Mouse (Mus musculus): Measurements from ENCODE around the gene Prrt1. TPM values are rescaled to one million over a fixed set of nuclear protein-coding genes. Genes with fewer than 3 reads are reported as not detected.
A peak's percentile ranks its signal among the peaks of the same experiment; 100 is the strongest.

Prrt1 gene
- polyA plus RNA-seq, 1 experiment from 2014 or later, result 0.31 TPM

GRCm38 (mm10) chr17:34593752-34594525, 35.4 kb upstream of the Prrt1 start:
- H3K27ac ChIP-seq (ENCODE audit: low read length), result peak overlapping the region; percentile 99
- H3K27me3 ChIP-seq (ENCODE audit: control insufficient read depth, insufficient read depth, low read length), result no peaks in the 10 kb centered on the region
- H3K4me2 ChIP-seq (ENCODE audit: low read depth, low read length), result peak overlapping the region; percentile 73
- H3K4me3 ChIP-seq (replicated peaks; ENCODE audit: low read length), result peak overlapping the region; percentile 91
- WGBS, result 39% methylated on average over 33 of the region's 34 CpGs
- peaks cover 67% of the 10 kb centered on the region for H3K4me1 ChIP-seq (ENCODE audit: control insufficient read depth, insufficient read depth, low read length)
- peak overlapping the region; percentile 99 for H3K9ac ChIP-seq (ENCODE audit: low read length)
- peaks cover 14% of the 10 kb centered on the region; the same call in 1 of the 2 replicates for H3K36me3 ChIP-seq (ENCODE audit: control insufficient read depth, insufficient read depth, low read length)
- ATAC-seq (ENCODE audit: insufficient read depth, low FRiP score), result no peak
- H3K9me3 ChIP-seq (replicated peaks; ENCODE audit: control insufficient read depth, low read length), result no peaks in the 10 kb centered on the region

- 62% methylated on average over 8 of the region's 8 CpGs for WGBS
- Histone ChIP-seq H3K36me3 (ENCODE audit: control insufficient read depth, insufficient read depth, low read length) (peaks cover 22% of the 10 kb centered on the region), H3K4me1 (ENCODE audit: control insufficient read depth, insufficient read depth, low read length) (peaks cover 47% of the 10 kb centered on the region), H3K4me3 (replicated peaks; ENCODE audit: low read length) (no peak overlapping the region), H3K27me3 (ENCODE audit: control insufficient read depth, insufficient read depth, low read length) (no peaks in the 10 kb centered on the region), H3K27ac (ENCODE audit: low read length) (no peak overlapping the region), H3K4me2 (ENCODE audit: low read depth, low read length) (no peak overlapping the region), H3K9me3 (replicated peaks; ENCODE audit: control insufficient read depth, low read length) (no peaks in the 10 kb centered on the region), H3K9ac (ENCODE audit: low read length) (no peak overlapping the region)
- ATAC-seq (ENCODE audit: insufficient read depth, low FRiP score), result no peak
Measured at GRCm38 (mm10) chr17:34596098-34596497, 33.2 kb upstream of the Prrt1 start.

- peaks cover 22% of the 10 kb centered on the region for H3K36me3 ChIP-seq (ENCODE audit: control insufficient read depth, insufficient read depth, low read length)
- ATAC-seq (ENCODE audit: insufficient read depth, low FRiP score), result no peak
- H3K9ac ChIP-seq (ENCODE audit: low read length), result peak within 1 kb of the TSS; percentile 51; the same call in 1 of the 2 replicates
- no peak within 1 kb of the TSS for H3K4me2 ChIP-seq (ENCODE audit: low read depth, low read length)
- peak within 1 kb of the TSS; percentile 38; the same call in 1 of the 2 replicates for H3K27ac ChIP-seq (ENCODE audit: low read length)
- WGBS, result 19% methylated on average over 6 of the region's 6 CpGs
- H3K4me1 ChIP-seq (ENCODE audit: control insufficient read depth, insufficient read depth, low read length), result peaks cover 48% of the 10 kb centered on the region
- H3K9me3 ChIP-seq (replicated peaks; ENCODE audit: control insufficient read depth, low read length), result no peaks in the 10 kb centered on the region
- no peaks in the 10 kb centered on the region for H3K27me3 ChIP-seq (ENCODE audit: control insufficient read depth, insufficient read depth, low read length)
- no peak within 1 kb of the TSS for H3K4me3 ChIP-seq (replicated peaks; ENCODE audit: low read length)
Measured at GRCm38 (mm10) chr17:34597566-34598095, 31.7 kb upstream of the Prrt1 start, which contains the start of gene Ager. Gene Ager, plus strand, starts transcription at chr17:34597862.

GRCm38 (mm10) chr17:34599891-34600290, 29.4 kb upstream of the Prrt1 start:
- Histone ChIP-seq H3K27ac (ENCODE audit: low read length) (no peak overlapping the region), H3K4me2 (ENCODE audit: low read depth, low read length) (no peak overlapping the region), H3K27me3 (ENCODE audit: control insufficient read depth, insufficient read depth, low read length) (no peaks in the 10 kb centered on the region), H3K4me1 (ENCODE audit: control insufficient read depth, insufficient read depth, low read length) (peaks cover 41% of the 10 kb centered on the region), H3K4me3 (replicated peaks; ENCODE audit: low read length) (no peak overlapping the region), H3K36me3 (ENCODE audit: control insufficient read depth, insufficient read depth, low read length) (peaks cover 17% of the 10 kb centered on the region), H3K9ac (ENCODE audit: low read length) (no peak overlapping the region), H3K9me3 (replicated peaks; ENCODE audit: control insufficient read depth, low read length) (no peaks in the 10 kb centered on the region)
- no peak for ATAC-seq (ENCODE audit: insufficient read depth, low FRiP score)
- 74% methylated on average over 9 of the region's 9 CpGs for WGBS

GRCm38 (mm10) chr17:34601796-34602195, 27.5 kb upstream of the Prrt1 start:
- WGBS, result 78% methylated on average over 12 of the region's 12 CpGs
- Histone ChIP-seq H3K9ac (ENCODE audit: low read length) (no peak overlapping the region), H3K27me3 (ENCODE audit: control insufficient read depth, insufficient read depth, low read length) (no peaks in the 10 kb centered on the region), H3K36me3 (ENCODE audit: control insufficient read depth, insufficient read depth, low read length) (peaks cover 8% of the 10 kb centered on the region; the same call in 1 of the 2 replicates), H3K27ac (ENCODE audit: low read length) (no peak overlapping the region), H3K4me3 (replicated peaks; ENCODE audit: low read length) (no peak overlapping the region), H3K9me3 (replicated peaks; ENCODE audit: control insufficient read depth, low read length) (no peaks in the 10 kb centered on the region), H3K4me2 (ENCODE audit: low read depth, low read length) (no peak overlapping the region), H3K4me1 (ENCODE audit: control insufficient read depth, insufficient read depth, low read length) (peaks cover 39% of the 10 kb centered on the region)
- ATAC-seq (ENCODE audit: insufficient read depth, low FRiP score), result no peak

- Histone ChIP-seq H3K4me1 (ENCODE audit: control insufficient read depth, insufficient read depth, low read length) (peaks cover 32% of the 10 kb centered on the region), H3K9ac (ENCODE audit: low read length) (peak within 1 kb of the TSS; percentile 96), H3K27me3 (ENCODE audit: control insufficient read depth, insufficient read depth, low read length) (no peaks in the 10 kb centered on the region), H3K9me3 (replicated peaks; ENCODE audit: control insufficient read depth, low read length) (no peaks in the 10 kb centered on the region), H3K4me3 (replicated peaks; ENCODE audit: low read length) (peak within 1 kb of the TSS; percentile 89), H3K36me3 (ENCODE audit: control insufficient read depth, insufficient read depth, low read length) (peaks cover 8% of the 10 kb centered on the region; the same call in 1 of the 2 replicates), H3K4me2 (ENCODE audit: low read depth, low read length) (peak within 1 kb of the TSS; percentile 92), H3K27ac (ENCODE audit: low read length) (peak within 1 kb of the TSS; percentile 96)
- WGBS, result under 1% methylated on average over 30 of the region's 30 CpGs
- peak; percentile 94 for ATAC-seq (ENCODE audit: insufficient read depth, low FRiP score)
Measured at GRCm38 (mm10) chr17:34603375-34604060, 25.8 kb upstream of the Prrt1 start, which contains the start of gene Rnf5. Gene Rnf5, minus strand, starts transcription at chr17:34603690.

- Histone ChIP-seq H3K4me2 (ENCODE audit: low read depth, low read length) (peak within 1 kb of the TSS; percentile 92), H3K9me3 (replicated peaks; ENCODE audit: control insufficient read depth, low read length) (no peaks in the 10 kb centered on the region), H3K4me1 (ENCODE audit: control insufficient read depth, insufficient read depth, low read length) (peaks cover 32% of the 10 kb centered on the region), H3K27me3 (ENCODE audit: control insufficient read depth, insufficient read depth, low read length) (no peaks in the 10 kb centered on the region), H3K27ac (ENCODE audit: low read length) (peak within 1 kb of the TSS; percentile 96), H3K4me3 (replicated peaks; ENCODE audit: low read length) (peak within 1 kb of the TSS; percentile 89), H3K36me3 (ENCODE audit: control insufficient read depth, insufficient read depth, low read length) (peaks cover 8% of the 10 kb centered on the region; the same call in 1 of the 2 replicates), H3K9ac (ENCODE audit: low read length) (peak within 1 kb of the TSS; percentile 96)
- ATAC-seq (ENCODE audit: insufficient read depth, low FRiP score), result peak; percentile 87
- under 1% methylated on average over 35 of the region's 35 CpGs for WGBS
Measured at GRCm38 (mm10) chr17:34604061-34604508, 25.2 kb upstream of the Prrt1 start, which contains the start of gene Agpat1. Gene Agpat1, plus strand, starts transcription at chr17:34604262.

GRCm38 (mm10) chr17:34604511-34605237, 24.7 kb upstream of the Prrt1 start:
- peak overlapping the region; percentile 89 for H3K4me3 ChIP-seq (replicated peaks; ENCODE audit: low read length)
- H3K4me2 ChIP-seq (ENCODE audit: low read depth, low read length), result peak overlapping the region; percentile 92
- H3K9me3 ChIP-seq (replicated peaks; ENCODE audit: control insufficient read depth, low read length), result no peaks in the 10 kb centered on the region
- 13% methylated on average over 24 of the region's 24 CpGs for WGBS
- ATAC-seq (ENCODE audit: insufficient read depth, low FRiP score), result no peak
- peaks cover 8% of the 10 kb centered on the region; the same call in 1 of the 2 replicates for H3K36me3 ChIP-seq (ENCODE audit: control insufficient read depth, insufficient read depth, low read length)
- H3K4me1 ChIP-seq (ENCODE audit: control insufficient read depth, insufficient read depth, low read length), result peaks cover 32% of the 10 kb centered on the region
- peak overlapping the region; percentile 96 for H3K9ac ChIP-seq (ENCODE audit: low read length)
- peak overlapping the region; percentile 96 for H3K27ac ChIP-seq (ENCODE audit: low read length)
- H3K27me3 ChIP-seq (ENCODE audit: control insufficient read depth, insufficient read depth, low read length), result no peaks in the 10 kb centered on the region
